Mouse (Mus musculus): ENCODE data around the gene Rbm48. TPM values are rescaled to one million over a fixed set of nuclear protein-coding genes. Genes with fewer than 3 reads are reported as not detected.

Rbm48 gene
- 5.8 and 6.5 TPM in 2 replicates for polyA plus RNA-seq (2015; fragmentation: Nextera tagmentation; extraction: Ambion mirVana)

- H3K4me3 ChIP-seq (ENCODE audit: low read depth, low read length): peak within 1 kb of the TSS; percentile 89
- peak; percentile 82 for ATAC-seq
- H3K27ac ChIP-seq (ENCODE audit: low read depth, low read length): peak within 1 kb of the TSS; percentile 81
- H3K4me2 ChIP-seq (replicated peaks; ENCODE audit: low read depth): peak within 1 kb of the TSS; percentile 94
- no peaks in the 10 kb centered on the region for H3K9me3 ChIP-seq (ENCODE audit: control insufficient read depth)
- H3K36me3 ChIP-seq (ENCODE audit: control insufficient read depth, insufficient read depth): peaks cover 3% of the 10 kb centered on the region; the same call in 1 of the 2 replicates
- under 1% methylated on average over 31 of the region's 31 CpGs for WGBS
- peak within 1 kb of the TSS; percentile 70 for H3K9ac ChIP-seq (ENCODE audit: low read depth, low read length)
- TF ChIP-seq CTCF (IDR thresholded peaks at IDR 0.05; ENCODE audit: low read depth): peak; percentile 83
- H3K27me3 ChIP-seq (replicated peaks; ENCODE audit: control insufficient read depth, insufficient read depth, low read length): no peaks in the 10 kb centered on the region
- H3K4me1 ChIP-seq (replicated peaks; ENCODE audit: control insufficient read depth, insufficient read depth, low read length): peaks cover 8% of the 10 kb centered on the region
These were observed at the start of gene Rbm48 for GRCm38 (mm10) chr5:3596399-3596766. Rbm48 (minus strand) TSS chr5:3596585.

GRCm38 (mm10) chr5:3645326-3645725 is 48.9 kb upstream of the Rbm48 start:
- Histone ChIP-seq H3K4me1 (replicated peaks; ENCODE audit: control insufficient read depth, insufficient read depth, low read length) (0 out of 2 replicates have a peak, but pooled peaks cover 3% of the 10 kb centered on the region), H3K4me3 (ENCODE audit: low read depth, low read length) (no peak overlapping the region), H3K4me2 (replicated peaks; ENCODE audit: low read depth) (no peak overlapping the region), H3K27me3 (replicated peaks; ENCODE audit: control insufficient read depth, insufficient read depth, low read length) (no peaks in the 10 kb centered on the region), H3K9ac (ENCODE audit: low read depth, low read length) (no peak overlapping the region; the same call in 1 of the 2 replicates), H3K9me3 (ENCODE audit: control insufficient read depth) (no peaks in the 10 kb centered on the region), H3K36me3 (ENCODE audit: control insufficient read depth, insufficient read depth) (peaks cover 35% of the 10 kb centered on the region), H3K27ac (ENCODE audit: low read depth, low read length) (no peak overlapping the region)
- no peak for TF ChIP-seq CTCF (IDR thresholded peaks at IDR 0.05; ENCODE audit: low read depth)
- no peak for ATAC-seq
- 77% methylated on average over 6 of the region's 6 CpGs for WGBS

GRCm38 (mm10) chr5:3644621-3645020 is 48.2 kb upstream of the Rbm48 start:
- Histone ChIP-seq H3K27me3 (replicated peaks; ENCODE audit: control insufficient read depth, insufficient read depth, low read length) (no peaks in the 10 kb centered on the region), H3K9me3 (ENCODE audit: control insufficient read depth) (no peaks in the 10 kb centered on the region), H3K4me2 (replicated peaks; ENCODE audit: low read depth) (no peak overlapping the region), H3K4me3 (ENCODE audit: low read depth, low read length) (no peak overlapping the region), H3K9ac (ENCODE audit: low read depth, low read length) (no peak overlapping the region), H3K36me3 (ENCODE audit: control insufficient read depth, insufficient read depth) (peaks cover 35% of the 10 kb centered on the region), H3K27ac (ENCODE audit: low read depth, low read length) (no peak overlapping the region), H3K4me1 (replicated peaks; ENCODE audit: control insufficient read depth, insufficient read depth, low read length) (0 out of 2 replicates have a peak, but pooled peaks cover 3% of the 10 kb centered on the region)
- no peak for ATAC-seq
- no peak for TF ChIP-seq CTCF (IDR thresholded peaks at IDR 0.05; ENCODE audit: low read depth)
- WGBS: 92% methylated on average over 6 of the region's 6 CpGs

GRCm38 (mm10) chr5:3635286-3635685 is 38.9 kb upstream of the Rbm48 start:
- no peak overlapping the region for H3K27ac ChIP-seq (ENCODE audit: low read depth, low read length)
- H3K9ac ChIP-seq (ENCODE audit: low read depth, low read length): no peak overlapping the region
- H3K4me1 ChIP-seq (replicated peaks; ENCODE audit: control insufficient read depth, insufficient read depth, low read length): no peaks in the 10 kb centered on the region
- H3K4me3 ChIP-seq (ENCODE audit: low read depth, low read length): no peak overlapping the region
- no peak for TF ChIP-seq CTCF (IDR thresholded peaks at IDR 0.05; ENCODE audit: low read depth)
- ATAC-seq: no peak
- H3K36me3 ChIP-seq (ENCODE audit: control insufficient read depth, insufficient read depth): peaks cover 14% of the 10 kb centered on the region
- no peaks in the 10 kb centered on the region for H3K9me3 ChIP-seq (ENCODE audit: control insufficient read depth)
- no peaks in the 10 kb centered on the region for H3K27me3 ChIP-seq (replicated peaks; ENCODE audit: control insufficient read depth, insufficient read depth, low read length)
- H3K4me2 ChIP-seq (replicated peaks; ENCODE audit: low read depth): no peak overlapping the region
- 78% methylated on average over 8 of the region's 8 CpGs for WGBS

DNA sequence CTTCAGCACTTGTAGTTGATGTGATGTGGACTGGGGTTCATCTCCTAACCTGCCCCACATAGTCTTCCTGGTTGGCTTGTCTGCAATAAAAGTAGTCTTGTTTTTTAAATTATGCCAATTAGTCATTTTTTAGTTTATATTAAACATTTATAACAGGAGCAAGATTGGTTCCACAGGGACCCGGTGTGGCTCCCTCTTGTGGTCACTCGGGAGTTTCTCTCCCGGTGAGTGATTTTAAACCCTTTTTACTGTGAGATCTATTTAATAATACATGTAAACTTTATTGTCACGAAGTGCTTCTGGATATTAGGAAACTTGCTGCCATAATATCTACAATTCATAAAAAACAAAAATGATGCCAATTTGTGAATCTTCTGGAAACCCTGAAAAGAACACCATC is 37.6 kb upstream of the Rbm48 start:
- Histone ChIP-seq H3K36me3 (ENCODE audit: control insufficient read depth, insufficient read depth) (peaks cover 20% of the 10 kb centered on the region), H3K9ac (ENCODE audit: low read depth, low read length) (no peak overlapping the region), H3K27me3 (replicated peaks; ENCODE audit: control insufficient read depth, insufficient read depth, low read length) (no peaks in the 10 kb centered on the region), H3K4me3 (ENCODE audit: low read depth, low read length) (no peak overlapping the region), H3K27ac (ENCODE audit: low read depth, low read length) (no peak overlapping the region), H3K4me2 (replicated peaks; ENCODE audit: low read depth) (no peak overlapping the region), H3K9me3 (ENCODE audit: control insufficient read depth) (no peaks in the 10 kb centered on the region), H3K4me1 (replicated peaks; ENCODE audit: control insufficient read depth, insufficient read depth, low read length) (no peaks in the 10 kb centered on the region)
- ATAC-seq: no peak
- peak; percentile 54 for TF ChIP-seq CTCF (IDR thresholded peaks at IDR 0.05; ENCODE audit: low read depth)
- WGBS: 76% methylated on average over 4 of the region's 4 CpGs

GRCm38 (mm10) chr5:3633315-3633714 is 36.9 kb upstream of the Rbm48 start:
- Histone ChIP-seq H3K36me3 (ENCODE audit: control insufficient read depth, insufficient read depth) (peaks cover 20% of the 10 kb centered on the region), H3K4me2 (replicated peaks; ENCODE audit: low read depth) (no peak overlapping the region), H3K9ac (ENCODE audit: low read depth, low read length) (no peak overlapping the region), H3K4me1 (replicated peaks; ENCODE audit: control insufficient read depth, insufficient read depth, low read length) (no peaks in the 10 kb centered on the region), H3K4me3 (ENCODE audit: low read depth, low read length) (no peak overlapping the region), H3K27ac (ENCODE audit: low read depth, low read length) (no peak overlapping the region), H3K9me3 (ENCODE audit: control insufficient read depth) (no peaks in the 10 kb centered on the region), H3K27me3 (replicated peaks; ENCODE audit: control insufficient read depth, insufficient read depth, low read length) (no peaks in the 10 kb centered on the region)
- TF ChIP-seq CTCF (IDR thresholded peaks at IDR 0.05; ENCODE audit: low read depth): no peak
- 64% methylated on average over 13 of the region's 13 CpGs for WGBS
- ATAC-seq: no peak

DNA sequence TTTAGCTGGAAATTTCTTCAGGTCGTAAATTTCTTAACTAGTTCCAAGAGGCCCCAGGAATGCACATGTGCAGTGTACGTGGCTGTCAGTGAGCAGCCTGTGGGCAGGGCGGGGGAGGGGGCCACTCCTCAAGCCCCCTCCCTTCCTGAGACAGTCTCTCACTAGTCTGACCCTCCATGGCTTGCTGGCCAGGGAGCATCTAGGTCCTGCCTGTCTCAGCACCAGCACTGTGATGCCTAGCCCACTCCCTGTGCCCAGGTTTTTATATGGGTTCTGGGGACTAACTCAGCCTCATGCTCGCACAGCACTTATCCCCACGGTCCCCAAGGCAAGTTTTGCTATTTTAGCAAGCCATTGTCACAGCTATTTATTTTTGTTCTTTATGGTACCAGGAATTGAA is 35.9 kb upstream of the Rbm48 start:
- Histone ChIP-seq H3K4me3 (ENCODE audit: low read depth, low read length) (no peak overlapping the region), H3K4me1 (replicated peaks; ENCODE audit: control insufficient read depth, insufficient read depth, low read length) (no peaks in the 10 kb centered on the region), H3K4me2 (replicated peaks; ENCODE audit: low read depth) (no peak overlapping the region), H3K9ac (ENCODE audit: low read depth, low read length) (no peak overlapping the region), H3K27me3 (replicated peaks; ENCODE audit: control insufficient read depth, insufficient read depth, low read length) (no peaks in the 10 kb centered on the region), H3K9me3 (ENCODE audit: control insufficient read depth) (no peaks in the 10 kb centered on the region), H3K27ac (ENCODE audit: low read depth, low read length) (no peak overlapping the region), H3K36me3 (ENCODE audit: control insufficient read depth, insufficient read depth) (peaks cover 20% of the 10 kb centered on the region)
- WGBS: 79% methylated on average over 5 of the region's 5 CpGs
- no peak for TF ChIP-seq CTCF (IDR thresholded peaks at IDR 0.05; ENCODE audit: low read depth)
- ATAC-seq: no peak

All from intestine, postnatal 0 days (tissue).